Mouse (Mus musculus): ENCODE results near the gene Zscan22. TPM values are rescaled to one million over a fixed set of nuclear protein-coding genes. Genes with fewer than 3 reads are reported as not detected.
"Not testable (repeated sequence)": the region's sequence is repeated elsewhere in the genome, so short reads cannot be mapped to it uniquely, and the experiment has no call there.

Zscan22 gene
- polyA plus RNA-seq, 1 experiment from 2014 or later, result 13.8 TPM

GRCm38 (mm10) chr7:12909498-12909962 is 11.9 kb downstream of the Zscan22 start:
- 33% methylated on average over 7 of the region's 7 CpGs for WGBS
- Histone ChIP-seq H3K9me3 (no peaks in the 10 kb centered on the region), H3K4me2 (replicated peaks) (peak overlapping the region; percentile 61), H3K27ac (replicated peaks) (peak overlapping the region; percentile 94), H3K9ac (replicated peaks) (peak overlapping the region; percentile 65), H3K4me3 (peak overlapping the region; percentile 61), H3K4me1 (peaks cover 10% of the 10 kb centered on the region), H3K36me3 (peaks cover 44% of the 10 kb centered on the region), H3K27me3 (no peaks in the 10 kb centered on the region)
- peak; percentile 64 for ATAC-seq (replicated peaks)

GRCm38 (mm10) chr7:12910181-12910668 is 12.6 kb downstream of the Zscan22 start:
- H3K27ac ChIP-seq (replicated peaks), result peak overlapping the region; percentile 94
- H3K4me1 ChIP-seq, result peaks cover 10% of the 10 kb centered on the region
- no peaks in the 10 kb centered on the region for H3K27me3 ChIP-seq
- H3K9me3 ChIP-seq, result no peaks in the 10 kb centered on the region
- H3K36me3 ChIP-seq, result peaks cover 38% of the 10 kb centered on the region
- H3K4me3 ChIP-seq, result peak overlapping the region; percentile 61
- WGBS, result 9% methylated on average over 19 of the region's 19 CpGs
- peak overlapping the region; percentile 61 for H3K4me2 ChIP-seq (replicated peaks)
- H3K9ac ChIP-seq (replicated peaks), result peak overlapping the region; percentile 65
- peak; percentile 86 for ATAC-seq (replicated peaks)

DNA sequence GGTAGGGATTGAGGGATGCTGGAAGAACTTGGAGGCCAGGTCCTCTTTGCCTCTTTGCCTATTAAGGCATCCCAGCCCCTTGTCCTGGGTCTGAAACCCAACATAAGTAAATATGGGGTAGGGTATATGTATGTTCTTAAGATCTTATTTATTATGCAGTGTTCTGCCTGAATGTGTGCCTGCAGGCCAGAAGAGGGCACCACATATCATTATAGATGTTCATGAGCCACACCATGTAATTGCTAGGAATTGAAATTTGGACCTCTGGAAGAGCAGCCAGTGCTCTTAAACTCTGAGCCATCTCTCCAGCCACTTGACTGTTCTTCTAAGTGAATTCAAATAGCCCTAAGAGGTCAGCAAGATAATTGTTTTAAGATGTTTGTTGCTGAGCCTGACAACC is 15.9 kb downstream of the Zscan22 start:
- Histone ChIP-seq H3K36me3 (peaks cover 6% of the 10 kb centered on the region; the same call in 1 of the 2 replicates), H3K27me3 (no peaks in the 10 kb centered on the region), H3K27ac (replicated peaks) (no peak overlapping the region), H3K9me3 (no peaks in the 10 kb centered on the region), H3K4me2 (replicated peaks) (no peak overlapping the region), H3K4me3 (no peak overlapping the region), H3K4me1 (peaks cover 10% of the 10 kb centered on the region), H3K9ac (replicated peaks) (no peak overlapping the region)
- ATAC-seq (replicated peaks), result no peak

- not testable (repeated sequence) for H3K4me2 ChIP-seq (replicated peaks); H3K27ac ChIP-seq (replicated peaks); H3K27me3 ChIP-seq; H3K9ac ChIP-seq (replicated peaks); ATAC-seq (replicated peaks); H3K4me3 ChIP-seq; H3K9me3 ChIP-seq
- 94% methylated on average over 7 of the region's 8 CpGs for whole genome bisulfite sequencing
- H3K36me3 ChIP-seq, result peaks cover 21% of the 10 kb centered on the region
- H3K4me1 ChIP-seq, result peaks cover 15% of the 10 kb centered on the region
Measured at GRCm38 (mm10) chr7:12920495-12920894, 22.9 kb downstream of the Zscan22 start.

DNA sequence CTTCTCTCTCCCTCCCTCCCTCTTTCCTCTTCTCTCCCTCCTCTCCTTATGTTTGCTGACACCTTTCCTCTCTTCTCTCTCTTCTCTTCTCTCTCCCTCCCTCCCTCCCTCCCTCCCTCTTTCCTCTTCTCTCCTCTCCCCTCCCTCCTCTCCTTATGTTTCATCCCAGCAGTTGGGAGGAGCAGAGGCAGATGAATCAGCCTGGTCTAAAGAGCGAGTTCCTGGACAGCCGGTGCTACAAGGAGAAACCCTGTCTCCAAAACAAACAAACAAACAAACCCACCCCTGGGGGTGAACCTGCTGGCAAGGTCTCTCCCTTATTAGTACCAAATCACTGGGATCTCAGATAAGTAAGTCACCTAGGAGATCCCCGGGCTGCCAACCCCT is 23.7 kb downstream of the Zscan22 start:
- peak; percentile 4 for ATAC-seq (replicated peaks)
- 0% methylated on average over 3 of the region's 3 CpGs for WGBS
- peak overlapping the region; percentile 91 for H3K27ac ChIP-seq (replicated peaks)
- H3K4me3 ChIP-seq, result peak overlapping the region; percentile 86
- no peaks in the 10 kb centered on the region for H3K9me3 ChIP-seq
- peak overlapping the region; percentile 83 for H3K9ac ChIP-seq (replicated peaks)
- peaks cover 29% of the 10 kb centered on the region for H3K36me3 ChIP-seq
- peaks cover 15% of the 10 kb centered on the region for H3K4me1 ChIP-seq
- H3K27me3 ChIP-seq, result no peaks in the 10 kb centered on the region
- peak overlapping the region; percentile 93 for H3K4me2 ChIP-seq (replicated peaks)

DNA sequence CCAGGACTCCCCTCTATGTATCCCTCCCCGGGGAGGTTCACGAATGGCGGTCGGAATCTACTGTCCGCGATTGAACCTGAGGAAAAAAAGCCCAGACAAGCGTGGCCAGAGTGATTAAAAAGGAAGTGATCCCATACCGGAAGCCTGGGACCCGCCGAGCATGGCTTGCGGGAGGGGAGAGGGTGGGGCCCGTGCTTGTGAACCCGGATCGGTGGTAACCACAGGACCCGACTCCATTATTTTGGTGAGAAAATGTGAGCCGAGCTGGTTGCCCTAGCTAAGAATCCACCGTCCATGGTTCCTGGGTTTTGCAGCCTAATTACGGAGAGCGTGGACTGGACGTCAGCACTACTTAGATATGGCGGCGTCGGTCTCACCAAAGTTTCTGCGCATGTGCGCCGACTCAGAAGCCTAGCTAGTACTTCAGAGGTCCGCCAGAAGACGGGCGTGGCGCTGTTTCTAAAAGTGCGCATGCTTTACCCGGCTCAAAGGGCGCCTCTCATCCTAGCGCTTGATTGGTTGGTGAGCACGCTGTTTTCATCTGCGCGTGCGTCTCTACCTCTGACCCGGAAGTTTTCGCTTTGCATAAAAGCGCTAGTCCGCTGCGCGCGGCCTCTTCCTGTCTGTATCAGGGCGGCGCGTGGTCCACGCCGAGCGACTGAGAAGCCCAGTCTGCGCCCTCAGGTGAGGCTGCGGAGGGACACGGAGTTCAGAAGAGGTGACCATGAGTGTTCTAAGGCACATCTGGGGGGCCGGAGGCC is 24.3 kb downstream of the Zscan22 start, which contains the start of gene Rps5:
TSS of gene Rps5 (plus strand) at position 586 of the 761 bp plus-strand sequence.
- Histone ChIP-seq H3K9ac (replicated peaks) (peak within 1 kb of the TSS; percentile 83), H3K36me3 (peaks cover 35% of the 10 kb centered on the region), H3K9me3 (no peaks in the 10 kb centered on the region), H3K27ac (replicated peaks) (peak within 1 kb of the TSS; percentile 91), H3K4me3 (peak within 1 kb of the TSS; percentile 86), H3K27me3 (peaks cover 4% of the 10 kb centered on the region; the same call in 1 of the 2 replicates), H3K4me2 (replicated peaks) (peak within 1 kb of the TSS; percentile 93), H3K4me1 (peaks cover 15% of the 10 kb centered on the region)
- WGBS, result under 1% methylated on average over 55 of the region's 55 CpGs
- ATAC-seq (replicated peaks), result peak; percentile 99

DNA sequence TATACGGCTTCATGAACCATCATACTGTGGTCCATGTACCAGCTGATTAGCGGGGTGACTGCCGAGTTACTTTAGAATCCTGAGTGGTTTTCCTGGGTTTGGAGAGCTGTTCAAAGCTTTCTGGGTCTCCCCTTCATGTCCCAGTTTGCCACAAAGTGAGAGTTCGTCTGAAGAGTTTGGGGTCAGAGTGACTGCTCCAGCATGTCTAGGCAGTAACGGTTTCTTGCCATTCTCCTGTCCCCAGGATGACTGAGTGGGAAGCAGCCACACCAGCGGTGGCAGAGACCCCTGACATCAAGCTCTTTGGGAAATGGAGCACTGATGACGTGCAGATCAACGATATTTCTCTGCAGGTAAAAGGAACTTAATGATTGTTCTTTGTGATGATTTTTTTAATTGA is 25.1 kb downstream of the Zscan22 start:
- H3K36me3 ChIP-seq, result peaks cover 40% of the 10 kb centered on the region
- H3K9ac ChIP-seq (replicated peaks), result peak overlapping the region; percentile 81
- peak overlapping the region; percentile 86 for H3K4me3 ChIP-seq
- no peak for ATAC-seq (replicated peaks)
- H3K27ac ChIP-seq (replicated peaks), result no peak overlapping the region; the same call in 1 of the 2 replicates
- 4% methylated on average over 8 of the region's 8 CpGs for WGBS
- peak overlapping the region; percentile 91 for H3K4me2 ChIP-seq (replicated peaks)
- no peaks in the 10 kb centered on the region for H3K9me3 ChIP-seq
- H3K27me3 ChIP-seq, result peaks cover 10% of the 10 kb centered on the region; the same call in 1 of the 2 replicates
- peaks cover 15% of the 10 kb centered on the region for H3K4me1 ChIP-seq

GRCm38 (mm10) chr7:12926316-12926715 is 28.7 kb downstream of the Zscan22 start:
- Histone ChIP-seq H3K36me3 (peaks cover 40% of the 10 kb centered on the region), H3K4me3 (no peak overlapping the region), H3K27ac (replicated peaks) (no peak overlapping the region), H3K27me3 (peaks cover 15% of the 10 kb centered on the region; the same call in 1 of the 2 replicates), H3K4me2 (replicated peaks) (no peak overlapping the region), H3K9ac (replicated peaks) (no peak overlapping the region), H3K4me1 (peaks cover 19% of the 10 kb centered on the region), H3K9me3 (no peaks in the 10 kb centered on the region)
- ATAC-seq (replicated peaks), result no peak
- WGBS, result 84% methylated on average over 7 of the region's 7 CpGs

DNA sequence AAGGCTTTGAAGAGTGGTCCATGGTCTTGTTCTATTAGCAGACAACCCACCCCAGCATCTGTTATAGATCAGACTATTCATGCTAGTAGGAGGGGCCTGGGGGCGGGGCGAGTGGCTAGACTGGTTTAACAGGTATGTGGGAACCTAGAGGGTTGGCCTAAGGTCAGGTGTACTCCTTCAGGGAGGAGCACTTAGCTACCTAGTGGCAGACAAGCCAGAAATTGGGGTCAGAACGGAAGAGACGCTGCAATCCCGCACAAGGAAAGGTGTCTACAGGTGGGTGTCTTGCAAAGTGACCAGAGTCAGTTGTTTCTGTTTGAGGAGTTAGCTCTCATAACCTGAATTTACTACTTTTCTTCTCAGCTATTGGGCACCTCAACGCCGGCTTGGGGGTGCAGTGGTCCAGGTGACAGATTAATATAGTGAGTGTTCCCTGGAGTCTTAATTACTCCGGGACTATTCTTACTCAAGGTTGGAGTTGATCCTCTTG is 29.6 kb downstream of the Zscan22 start, which contains the start of gene Rnf225:
TSS of gene Rnf225 (plus strand) at position 226 of the 490 bp plus-strand sequence.
- peak within 1 kb of the TSS; percentile 21 for H3K4me3 ChIP-seq
- H3K27me3 ChIP-seq, result peaks cover 15% of the 10 kb centered on the region; the same call in 1 of the 2 replicates
- H3K9ac ChIP-seq (replicated peaks), result peak within 1 kb of the TSS; percentile 27; the same call in 1 of the 2 replicates
- peaks cover 19% of the 10 kb centered on the region for H3K4me1 ChIP-seq
- peak within 1 kb of the TSS; percentile 41 for H3K4me2 ChIP-seq (replicated peaks)
- ATAC-seq (replicated peaks), result no peak
- no peak within 1 kb of the TSS for H3K27ac ChIP-seq (replicated peaks)
- whole genome bisulfite sequencing, result 22% methylated on average over 8 of the region's 8 CpGs
- peaks cover 40% of the 10 kb centered on the region for H3K36me3 ChIP-seq
- no peaks in the 10 kb centered on the region for H3K9me3 ChIP-seq

DNA sequence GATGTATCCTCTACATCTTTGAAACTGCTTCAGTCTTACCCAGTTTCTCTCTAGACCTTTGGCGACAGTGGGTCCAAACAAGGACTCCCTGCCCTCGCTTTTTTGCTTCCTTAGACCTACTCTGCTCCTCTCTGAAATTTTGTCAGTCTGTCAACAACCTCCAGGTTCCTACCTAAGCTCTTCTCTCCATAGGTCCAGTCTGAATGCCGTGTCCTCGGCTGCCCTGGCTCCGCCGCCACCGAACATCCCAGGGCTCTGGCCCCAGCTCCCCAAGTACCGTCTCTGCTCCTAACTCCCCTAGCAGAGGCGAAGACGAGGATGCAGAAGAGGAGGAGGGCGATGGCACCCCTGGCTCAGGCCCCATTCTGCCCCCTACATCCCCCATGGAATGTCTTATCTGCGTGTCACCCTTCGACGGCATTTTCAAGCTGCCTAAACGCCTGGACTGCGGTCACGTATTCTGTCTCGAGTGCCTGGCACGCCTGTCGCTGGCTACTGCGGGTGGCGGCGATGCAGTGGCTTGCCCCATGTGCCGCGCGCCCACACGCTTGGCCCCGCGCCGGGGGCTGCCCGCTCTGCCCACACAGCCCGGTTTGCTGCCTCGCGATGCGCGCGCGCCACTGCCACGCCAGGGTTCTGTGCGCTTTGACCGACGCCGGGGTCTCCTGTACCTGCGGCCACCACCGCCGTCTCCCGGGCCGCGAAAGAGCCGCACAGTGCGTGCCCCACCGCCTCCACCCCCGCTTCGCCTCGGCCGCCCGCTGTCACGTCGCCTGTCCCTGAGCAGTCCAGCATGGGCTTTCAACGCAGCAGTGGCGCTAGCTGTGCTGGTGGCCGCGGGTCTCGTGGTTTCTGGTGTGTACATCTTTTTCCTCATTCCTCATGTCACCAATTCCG is 30.3 kb downstream of the Zscan22 start:
- Histone ChIP-seq H3K9ac (replicated peaks) (peak overlapping the region; percentile 27; the same call in 1 of the 2 replicates), H3K27me3 (peaks cover 15% of the 10 kb centered on the region; the same call in 1 of the 2 replicates), H3K4me3 (peak overlapping the region; percentile 21), H3K36me3 (peaks cover 40% of the 10 kb centered on the region), H3K27ac (replicated peaks) (no peak overlapping the region), H3K4me2 (replicated peaks) (peak overlapping the region; percentile 41), H3K4me1 (peaks cover 15% of the 10 kb centered on the region), H3K9me3 (no peaks in the 10 kb centered on the region)
- peak; percentile 49 for ATAC-seq (replicated peaks)
- WGBS, result 6% methylated on average over 65 of the region's 65 CpGs

GRCm38 (mm10) chr7:12933615-12934140 is 36.1 kb downstream of the Zscan22 start:
- ATAC-seq (replicated peaks), result no peak
- Histone ChIP-seq H3K9me3 (no peaks in the 10 kb centered on the region), H3K4me3 (no peak overlapping the region), H3K4me1 (no peaks in the 10 kb centered on the region), H3K36me3 (no peaks in the 10 kb centered on the region), H3K27ac (replicated peaks) (no peak overlapping the region), H3K27me3 (0 out of 2 replicates have a peak, but pooled peaks cover under 1% of the 10 kb centered on the region), H3K4me2 (replicated peaks) (no peak overlapping the region), H3K9ac (replicated peaks) (no peak overlapping the region)
- WGBS, result 71% methylated on average over 4 of the region's 4 CpGs

Data from forebrain, embryonic 15.5 days (tissue).